Mouse (Mus musculus): ENCODE measurements at regions not wholly inside any gene's neighbourhood (a gene's known extent, or its start where the extent isn't known, plus 50 kb on each side); places are given as distances from the start of the nearest gene placed in this dataset.

GRCm38 (mm10) chr6:99827625-99828024, 101.4 kb upstream of the Prok2 start:
- Histone ChIP-seq H3K9ac (ENCODE audit: low read depth, low read length) (no peak overlapping the region), H3K4me1 (ENCODE audit: control insufficient read depth, insufficient read depth, low read length) (no peaks in the 10 kb centered on the region), H3K9me3 (ENCODE audit: control insufficient read depth, low read length) (no peaks in the 10 kb centered on the region), H3K36me3 (ENCODE audit: control insufficient read depth, insufficient read depth, low read length) (no peaks in the 10 kb centered on the region), H3K27ac (replicated peaks; ENCODE audit: low read depth, low read length) (no peak overlapping the region), H3K27me3 (replicated peaks; ENCODE audit: control insufficient read depth, insufficient read depth, low read length) (no peaks in the 10 kb centered on the region), H3K4me2 (ENCODE audit: low read depth, low read length) (no peak overlapping the region), H3K4me3 (ENCODE audit: low read depth, low read length) (no peak overlapping the region)
- no peak for ATAC-seq (ENCODE audit: low read depth)
- WGBS, result 88% methylated on average over 5 of the region's 5 CpGs
- no peak for DNase-seq (ENCODE audit: low spot score)

DNA sequence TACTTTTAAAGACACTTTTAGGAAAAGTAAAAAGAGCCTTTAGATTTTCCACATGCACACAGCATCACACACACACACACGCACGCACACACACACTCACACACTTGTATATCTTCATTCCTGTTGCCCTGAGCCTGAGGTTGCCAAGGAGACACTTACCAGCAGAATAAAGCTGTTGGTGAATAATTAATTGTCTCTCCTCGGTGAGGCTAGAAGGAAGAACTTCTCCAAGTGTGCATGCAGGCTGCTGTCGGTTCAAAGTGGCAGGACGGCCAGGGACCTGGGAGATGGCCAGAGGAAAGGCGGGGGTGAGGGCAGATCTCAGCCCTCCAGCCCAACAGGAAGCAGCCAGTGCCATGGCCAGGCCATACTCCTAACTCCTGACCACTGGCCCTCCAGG, 98.6 kb upstream of the Prok2 start:
- no peaks in the 10 kb centered on the region for H3K27me3 ChIP-seq (replicated peaks; ENCODE audit: control insufficient read depth, insufficient read depth, low read length)
- H3K9ac ChIP-seq (ENCODE audit: low read depth, low read length), result no peak overlapping the region
- H3K36me3 ChIP-seq (ENCODE audit: control insufficient read depth, insufficient read depth, low read length), result no peaks in the 10 kb centered on the region
- no peak for DNase-seq (ENCODE audit: low spot score)
- no peaks in the 10 kb centered on the region for H3K4me1 ChIP-seq (ENCODE audit: control insufficient read depth, insufficient read depth, low read length)
- no peak for ATAC-seq (ENCODE audit: low read depth)
- no peak overlapping the region for H3K4me2 ChIP-seq (ENCODE audit: low read depth, low read length)
- H3K4me3 ChIP-seq (ENCODE audit: low read depth, low read length), result no peak overlapping the region
- 63% methylated on average over 6 of the region's 6 CpGs for WGBS
- H3K27ac ChIP-seq (replicated peaks; ENCODE audit: low read depth, low read length), result no peak overlapping the region
- no peaks in the 10 kb centered on the region for H3K9me3 ChIP-seq (ENCODE audit: control insufficient read depth, low read length)

DNA sequence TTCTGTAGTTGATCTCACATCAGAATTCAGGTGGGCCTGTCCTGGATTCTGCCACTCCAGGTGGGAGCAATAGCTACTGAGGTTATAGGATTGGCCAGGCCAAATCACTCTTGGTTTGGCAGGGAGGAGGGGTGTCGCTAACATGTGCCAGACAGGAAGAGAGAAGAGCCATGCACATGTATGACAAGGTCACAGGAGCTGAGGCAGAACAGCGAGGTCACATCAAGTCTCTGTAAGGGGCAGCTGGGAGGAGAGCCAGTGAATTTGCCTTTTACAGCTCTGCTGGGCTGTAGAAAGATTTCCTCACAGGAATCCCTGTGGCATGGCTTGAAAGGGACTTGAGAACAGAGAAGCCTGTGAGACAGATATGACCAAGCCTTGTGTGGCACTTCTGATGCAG, 96.3 kb upstream of the Prok2 start:
- DNase-seq (ENCODE audit: low spot score), result no peak
- no peak overlapping the region for H3K9ac ChIP-seq (ENCODE audit: low read depth, low read length)
- no peaks in the 10 kb centered on the region for H3K9me3 ChIP-seq (ENCODE audit: control insufficient read depth, low read length)
- WGBS, result 78% methylated on average over 2 of the region's 2 CpGs
- no peaks in the 10 kb centered on the region for H3K36me3 ChIP-seq (ENCODE audit: control insufficient read depth, insufficient read depth, low read length)
- no peaks in the 10 kb centered on the region for H3K27me3 ChIP-seq (replicated peaks; ENCODE audit: control insufficient read depth, insufficient read depth, low read length)
- H3K4me3 ChIP-seq (ENCODE audit: low read depth, low read length), result no peak overlapping the region
- no peak for ATAC-seq (ENCODE audit: low read depth)
- peaks cover 3% of the 10 kb centered on the region; the same call in 1 of the 2 replicates for H3K4me1 ChIP-seq (ENCODE audit: control insufficient read depth, insufficient read depth, low read length)
- no peak overlapping the region for H3K4me2 ChIP-seq (ENCODE audit: low read depth, low read length)
- no peak overlapping the region for H3K27ac ChIP-seq (replicated peaks; ENCODE audit: low read depth, low read length)

GRCm38 (mm10) chr6:99819255-99819929, 93.2 kb upstream of the Prok2 start:
- Histone ChIP-seq H3K27me3 (replicated peaks; ENCODE audit: control insufficient read depth, insufficient read depth, low read length) (no peaks in the 10 kb centered on the region), H3K4me2 (ENCODE audit: low read depth, low read length) (no peak overlapping the region), H3K27ac (replicated peaks; ENCODE audit: low read depth, low read length) (no peak overlapping the region), H3K9ac (ENCODE audit: low read depth, low read length) (no peak overlapping the region), H3K9me3 (ENCODE audit: control insufficient read depth, low read length) (no peaks in the 10 kb centered on the region), H3K4me3 (ENCODE audit: low read depth, low read length) (no peak overlapping the region), H3K36me3 (ENCODE audit: control insufficient read depth, insufficient read depth, low read length) (no peaks in the 10 kb centered on the region), H3K4me1 (ENCODE audit: control insufficient read depth, insufficient read depth, low read length) (peaks cover 10% of the 10 kb centered on the region)
- 31% methylated on average over 8 of the region's 8 CpGs for WGBS
- ATAC-seq (ENCODE audit: low read depth), result 0 out of 2 replicates have a peak, but pooled peaks have one; percentile 37
- peak; percentile 25 for DNase-seq (ENCODE audit: low spot score)

DNA sequence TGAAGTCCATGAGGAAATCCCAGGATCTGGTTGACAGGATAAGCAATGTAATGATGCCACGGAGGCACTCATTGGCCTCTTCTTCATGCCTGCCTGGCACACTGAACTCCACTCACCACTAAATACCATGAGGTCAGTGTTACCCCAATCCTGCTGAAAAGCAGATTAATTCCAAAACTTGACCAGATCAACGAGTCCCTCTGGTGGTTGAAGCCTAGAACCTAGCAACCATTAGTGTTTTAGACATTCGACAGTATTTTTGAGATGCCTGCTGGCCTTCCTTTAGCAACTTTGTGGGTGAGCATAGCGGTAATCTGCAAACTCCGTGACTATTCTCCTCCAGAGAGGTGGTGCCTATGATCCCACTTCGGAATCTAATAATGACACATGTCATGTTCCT, 92.3 kb upstream of the Prok2 start:
- ATAC-seq (ENCODE audit: low read depth) (no peak), DNase-seq (ENCODE audit: low spot score) (no peak)
- 87% methylated on average over 6 of the region's 6 CpGs for WGBS
- H3K27ac ChIP-seq (replicated peaks; ENCODE audit: low read depth, low read length), result no peak overlapping the region
- H3K4me1 ChIP-seq (ENCODE audit: control insufficient read depth, insufficient read depth, low read length), result peaks cover 10% of the 10 kb centered on the region
- no peaks in the 10 kb centered on the region for H3K36me3 ChIP-seq (ENCODE audit: control insufficient read depth, insufficient read depth, low read length)
- no peak overlapping the region for H3K9ac ChIP-seq (ENCODE audit: low read depth, low read length)
- H3K4me2 ChIP-seq (ENCODE audit: low read depth, low read length), result no peak overlapping the region
- H3K9me3 ChIP-seq (ENCODE audit: control insufficient read depth, low read length), result no peaks in the 10 kb centered on the region
- H3K27me3 ChIP-seq (replicated peaks; ENCODE audit: control insufficient read depth, insufficient read depth, low read length), result no peaks in the 10 kb centered on the region
- H3K4me3 ChIP-seq (ENCODE audit: low read depth, low read length), result no peak overlapping the region

GRCm38 (mm10) chr6:99817245-99817644, 91.1 kb upstream of the Prok2 start:
- 100% methylated on average over 1 of the region's 1 CpGs for WGBS
- Histone ChIP-seq H3K27me3 (replicated peaks; ENCODE audit: control insufficient read depth, insufficient read depth, low read length) (no peaks in the 10 kb centered on the region), H3K27ac (replicated peaks; ENCODE audit: low read depth, low read length) (no peak overlapping the region), H3K4me2 (ENCODE audit: low read depth, low read length) (no peak overlapping the region), H3K9ac (ENCODE audit: low read depth, low read length) (no peak overlapping the region), H3K36me3 (ENCODE audit: control insufficient read depth, insufficient read depth, low read length) (no peaks in the 10 kb centered on the region), H3K4me1 (ENCODE audit: control insufficient read depth, insufficient read depth, low read length) (peaks cover 10% of the 10 kb centered on the region), H3K9me3 (ENCODE audit: control insufficient read depth, low read length) (no peaks in the 10 kb centered on the region), H3K4me3 (ENCODE audit: low read depth, low read length) (no peak overlapping the region)
- ATAC-seq (ENCODE audit: low read depth) (no peak), DNase-seq (ENCODE audit: low spot score) (no peak)

DNA sequence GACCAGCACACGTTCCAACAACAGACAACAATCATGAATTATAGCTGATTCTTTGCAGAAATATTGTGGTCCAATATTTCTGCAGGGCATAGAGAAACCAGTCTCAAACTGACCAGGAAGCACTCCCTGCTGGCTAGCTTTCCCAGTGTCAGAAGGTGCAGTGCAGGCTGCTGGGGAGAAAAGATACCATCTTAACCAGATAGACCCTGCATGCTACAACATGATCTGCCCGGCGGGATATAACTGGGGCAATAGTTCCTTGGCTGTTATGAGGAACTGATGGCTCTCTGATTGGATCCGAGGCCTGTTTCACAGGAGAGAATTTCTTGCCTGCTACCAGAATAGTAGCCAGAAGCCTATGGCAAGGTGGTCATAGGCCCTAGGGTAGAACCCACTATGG, 86.9 kb upstream of the Prok2 start:
- Histone ChIP-seq H3K4me2 (ENCODE audit: low read depth, low read length) (no peak overlapping the region), H3K4me3 (ENCODE audit: low read depth, low read length) (no peak overlapping the region), H3K27me3 (replicated peaks; ENCODE audit: control insufficient read depth, insufficient read depth, low read length) (no peaks in the 10 kb centered on the region), H3K27ac (replicated peaks; ENCODE audit: low read depth, low read length) (no peak overlapping the region), H3K4me1 (ENCODE audit: control insufficient read depth, insufficient read depth, low read length) (peaks cover 21% of the 10 kb centered on the region), H3K9me3 (ENCODE audit: control insufficient read depth, low read length) (no peaks in the 10 kb centered on the region), H3K36me3 (ENCODE audit: control insufficient read depth, insufficient read depth, low read length) (no peaks in the 10 kb centered on the region), H3K9ac (ENCODE audit: low read depth, low read length) (no peak overlapping the region)
- DNase-seq (ENCODE audit: low spot score) (no peak), ATAC-seq (ENCODE audit: low read depth) (no peak)
- WGBS, result 67% methylated on average over 4 of the region's 4 CpGs

DNA sequence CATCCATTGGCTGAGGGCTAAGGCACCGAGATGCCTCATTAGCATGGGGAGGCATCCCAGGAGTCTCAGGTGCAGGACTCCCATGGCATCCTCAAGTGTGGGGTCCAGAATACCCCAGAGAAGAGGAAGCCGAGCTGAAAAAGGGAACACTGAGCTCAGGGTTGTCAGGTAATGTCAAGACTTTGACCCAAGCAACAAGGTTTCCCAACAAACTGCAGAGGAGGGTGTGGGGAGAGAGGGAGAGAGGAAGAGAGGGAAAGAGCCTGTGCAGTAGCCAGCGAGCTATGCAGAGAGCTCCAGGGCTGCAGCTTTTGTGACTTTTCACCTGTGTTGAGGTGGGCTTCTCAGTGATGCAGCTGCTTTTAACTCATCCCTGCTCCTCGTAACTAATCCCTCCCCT, 85.7 kb upstream of the Prok2 start:
- DNase-seq (ENCODE audit: low spot score) (no peak), ATAC-seq (ENCODE audit: low read depth) (no peak)
- Histone ChIP-seq H3K27me3 (replicated peaks; ENCODE audit: control insufficient read depth, insufficient read depth, low read length) (no peaks in the 10 kb centered on the region), H3K9me3 (ENCODE audit: control insufficient read depth, low read length) (no peaks in the 10 kb centered on the region), H3K36me3 (ENCODE audit: control insufficient read depth, insufficient read depth, low read length) (no peaks in the 10 kb centered on the region), H3K4me3 (ENCODE audit: low read depth, low read length) (no peak overlapping the region), H3K9ac (ENCODE audit: low read depth, low read length) (no peak overlapping the region), H3K4me1 (ENCODE audit: control insufficient read depth, insufficient read depth, low read length) (peaks cover 21% of the 10 kb centered on the region), H3K4me2 (ENCODE audit: low read depth, low read length) (no peak overlapping the region), H3K27ac (replicated peaks; ENCODE audit: low read depth, low read length) (no peak overlapping the region)
- 83% methylated on average over 4 of the region's 4 CpGs for WGBS
